Mouse (Mus musculus): ENCODE results near the gene Ly86.
A peak's percentile ranks its signal among the peaks of the same experiment; 100 is the strongest.

Gene Ly86

GRCm38 (mm10) chr13:37459957-37460930 lies 115.2 kb downstream of the Ly86 start:
- no peak for DNase-seq

- no peak for DNase-seq
Observed at GRCm38 (mm10) chr13:37462049-37462702, 117.2 kb downstream of the Ly86 start.

DNA sequence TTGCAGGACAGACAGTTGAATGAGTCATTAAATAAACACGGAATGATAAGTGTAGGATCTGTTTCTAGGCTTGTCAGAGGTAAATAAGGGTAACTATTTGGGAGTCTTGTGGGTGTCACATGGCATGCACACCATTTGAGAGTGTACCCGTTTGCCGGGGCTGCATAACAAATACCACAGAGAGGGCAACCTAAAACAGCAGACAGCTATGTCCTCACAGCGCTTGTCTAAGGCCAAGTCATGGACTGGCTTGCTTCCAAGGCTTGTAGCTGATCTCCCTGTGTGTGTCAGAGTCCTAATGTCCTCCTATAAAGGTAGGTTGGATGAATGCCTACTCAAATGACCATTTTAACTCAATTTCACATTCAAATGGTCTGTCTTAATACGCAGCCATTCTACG lies 120.7 kb downstream of the Ly86 start:
- no peak for DNase-seq

DNA sequence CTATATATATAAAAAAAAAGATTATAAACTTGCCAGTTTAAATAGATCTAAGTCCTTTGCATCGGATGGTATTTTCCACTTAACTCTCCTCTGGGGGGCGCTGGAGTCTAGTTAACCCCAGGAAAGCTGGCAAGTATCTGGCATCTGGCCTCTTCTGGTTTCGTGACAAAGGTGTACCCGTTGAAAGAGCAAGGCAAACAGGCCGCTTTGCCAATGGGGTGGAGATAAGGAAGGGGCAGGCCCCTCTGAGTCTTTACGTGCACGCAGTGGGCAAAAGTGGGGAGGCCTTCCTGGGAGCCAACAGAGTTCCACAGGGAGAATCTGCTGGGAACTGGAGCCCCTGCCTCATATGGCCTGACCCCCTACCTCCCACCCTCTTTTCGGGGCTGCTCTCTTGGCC lies 122.8 kb downstream of the Ly86 start:
- DNase-seq, result peak; percentile 36
